Mouse (Mus musculus) erythroblast, adult 5-6 weeks (primary cell): ENCODE results near the gene Rhebl1. TPM values are rescaled to one million over a fixed set of nuclear protein-coding genes. Genes with fewer than 3 reads are reported as not detected.
"Not testable (repeated sequence)": the region's sequence is repeated elsewhere in the genome, so short reads cannot be mapped to it uniquely, and the experiment has no call there.

Experiments
- ATAC-seq: replicated peaks from 2 replicates; pipeline ENCODE4 v1.8.0; 2016; ENCODE audit warnings: moderate number of reproducible peaks, mild to moderate bottlenecking, moderate TSS enrichment, inconsistent platforms; ENCODE audit not compliant: poor library complexity, low FRiP score, severe bottlenecking
- total RNA-seq, 2 experiments: library from RNA; stranded (forward) in 1 of 2; stranded (reverse) in 1 of 2; fragments of 150-400 nt in 1 of 2; fragments of 200-764, 138-1000 nt in 1 of 2; gene quantifications; 2 replicates each; pipeline versions ENCODE4 v1.2.3 to v1.2.4; 2015 to 2017; ENCODE audit warnings: low replicate concordance in 2 of 2

The Rhebl1 gene
- total RNA-seq (2015; ENCODE audit: low replicate concordance) (2.1 TPM in 1 of 2 replicates, not detected in the other), total RNA-seq (2017; ENCODE audit: low replicate concordance) (0.98 and 1.8 TPM in 2 replicates)

DNA sequence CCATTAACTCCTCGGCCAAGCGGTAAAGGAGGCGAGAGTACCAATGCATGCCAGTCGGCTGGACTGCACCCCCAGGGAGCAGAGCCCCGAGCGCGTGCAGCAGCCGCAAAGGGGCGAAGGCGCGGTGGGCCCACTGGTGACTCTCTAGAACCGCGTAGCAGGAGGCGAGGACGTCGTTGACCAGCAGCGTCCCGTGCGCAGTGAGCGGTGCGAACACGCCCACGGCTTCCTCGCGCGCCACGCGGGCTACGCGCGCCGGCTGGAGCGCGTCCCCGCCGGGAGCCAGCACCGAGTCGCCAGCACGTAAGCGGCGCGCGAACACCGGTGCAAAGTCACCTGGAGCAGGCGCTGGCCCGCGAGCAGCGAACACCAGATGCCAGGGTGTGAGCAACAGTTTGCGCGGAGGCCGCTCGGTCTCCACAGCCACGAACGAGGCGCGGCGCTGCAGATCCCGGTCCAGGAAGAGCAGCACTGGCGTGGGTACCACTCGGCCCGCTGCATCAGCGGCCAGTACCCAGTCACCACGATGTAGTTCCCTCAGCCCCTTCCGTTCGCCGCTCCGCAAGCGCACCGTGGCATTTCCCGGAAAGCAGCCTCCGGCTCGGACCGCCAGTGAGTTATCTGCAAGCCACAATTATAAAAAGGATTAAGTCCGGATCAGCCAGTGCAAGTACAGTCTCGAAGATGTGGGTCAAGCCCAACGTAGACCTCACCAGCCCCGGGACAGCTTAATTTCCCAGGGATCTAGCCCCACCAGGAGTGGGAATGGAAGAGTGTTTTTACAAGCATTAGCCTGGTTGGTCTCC lies at the start of gene Rhebl1:
Gene Rhebl1, minus strand, starts transcription at position 601 of the 806 bp plus-strand sequence.
- ATAC-seq = no peak

DNA sequence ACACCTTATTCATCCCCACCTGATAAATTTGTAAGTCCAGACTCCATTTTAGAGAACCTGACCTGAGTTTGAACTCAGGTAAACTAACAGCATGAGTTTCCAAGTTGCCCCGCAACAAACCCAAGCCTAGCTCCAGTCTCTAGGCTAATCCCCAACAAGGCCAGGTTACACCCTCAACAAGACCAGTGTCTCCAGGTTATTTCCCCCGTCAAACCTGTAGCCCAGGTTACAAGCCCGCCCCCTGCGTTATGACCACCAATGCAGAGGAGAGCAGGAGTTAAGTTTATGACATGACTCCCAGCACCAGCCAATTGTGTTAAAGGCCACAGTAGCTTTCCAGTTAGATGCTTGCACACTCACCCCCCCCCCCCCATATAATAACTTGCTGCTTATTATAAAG lies 48.8 kb upstream of the Rhebl1 start:
- no peak for ATAC-seq

DNA sequence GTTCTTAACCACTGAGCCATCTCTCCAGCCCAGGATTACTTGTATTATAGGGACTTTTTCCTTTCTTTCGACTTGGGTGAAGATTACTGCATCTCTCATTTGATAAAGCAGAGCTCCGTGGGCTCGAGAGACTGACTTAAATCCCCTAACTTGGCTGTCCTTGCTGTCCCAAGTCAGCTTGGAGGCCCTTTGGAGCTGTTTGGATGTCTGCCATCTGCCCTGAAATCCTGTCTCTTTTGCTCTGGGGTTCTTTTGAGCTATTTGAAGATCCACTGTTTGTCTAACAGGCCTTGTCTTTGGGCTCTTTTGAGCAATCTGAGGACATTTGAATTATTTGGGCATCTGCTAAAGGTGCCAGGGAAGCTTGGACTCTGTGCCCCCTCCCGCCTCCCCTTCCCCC lies 47.7 kb upstream of the Rhebl1 start:
- no peak for ATAC-seq

DNA sequence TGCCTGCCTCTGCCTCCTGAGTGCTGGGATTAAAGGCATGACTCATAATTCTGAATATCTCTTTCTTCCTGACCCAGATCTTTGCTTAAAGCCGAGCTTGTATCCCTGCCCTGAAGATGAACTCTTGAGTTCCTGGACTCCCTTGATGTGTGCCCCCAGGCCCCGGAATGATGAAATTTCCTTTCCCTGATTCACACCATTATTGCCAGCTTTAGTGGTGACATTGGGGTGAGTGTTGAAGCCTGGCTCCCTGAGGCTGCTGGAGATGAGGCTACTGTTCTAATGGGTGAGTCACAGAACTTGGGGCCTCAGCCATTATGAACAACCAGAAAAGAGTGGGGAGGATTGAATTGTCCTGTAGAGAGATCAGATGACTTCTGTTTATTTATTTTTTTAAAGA lies 47.2 kb upstream of the Rhebl1 start:
- ATAC-seq = no peak

DNA sequence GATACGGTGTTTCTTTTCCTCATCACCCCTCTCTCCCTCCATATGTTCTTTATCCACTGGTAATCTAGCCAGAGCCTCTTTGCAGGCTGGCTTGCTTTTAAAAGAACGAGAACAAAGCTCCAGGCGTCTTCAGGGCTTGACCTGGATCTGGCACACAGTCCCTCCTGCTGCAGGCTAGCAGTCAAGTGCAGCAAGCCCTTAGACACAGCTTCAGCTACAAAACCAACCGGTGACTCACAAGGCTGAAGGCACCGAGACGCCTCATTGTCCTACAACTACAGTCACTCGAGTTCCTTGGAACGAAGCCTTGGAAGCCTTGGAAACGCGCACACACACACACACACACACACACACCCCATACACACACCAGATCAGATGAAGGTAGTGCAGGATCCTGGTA lies 46.5 kb upstream of the Rhebl1 start:
- no peak for ATAC-seq

DNA sequence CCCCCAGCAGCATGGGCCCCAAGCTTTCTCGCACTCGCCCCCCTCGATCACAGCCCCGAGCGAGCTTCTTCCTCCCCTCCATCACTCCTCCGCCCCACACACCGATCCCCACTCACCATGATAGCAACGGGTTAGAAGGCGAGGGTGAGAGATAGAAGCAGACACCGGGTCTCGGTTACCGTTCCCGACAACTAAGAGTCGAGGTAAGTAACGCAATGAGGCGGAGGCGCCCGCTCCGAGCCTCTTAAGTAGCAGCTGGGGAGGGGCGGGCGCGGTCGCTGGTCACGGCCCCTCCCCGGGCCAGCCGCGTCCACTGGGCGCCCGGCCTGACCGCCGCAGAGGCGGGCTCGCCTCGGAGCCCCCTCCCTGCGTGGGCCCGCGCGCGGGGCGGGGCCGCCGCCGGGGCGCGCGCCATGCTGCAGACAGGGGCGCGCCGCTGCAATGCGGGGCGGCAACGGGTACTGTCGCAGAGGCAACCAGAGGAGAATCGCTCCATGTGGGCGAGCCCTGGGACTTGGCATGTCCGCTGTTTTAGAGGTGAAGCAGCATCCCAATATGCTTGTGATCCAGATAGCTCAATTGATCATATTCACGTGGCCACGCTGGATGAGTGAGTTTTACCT lies 40.0 kb upstream of the Rhebl1 start, which contains the start of gene Tuba1b:
Gene Tuba1b, minus strand, starts transcription at position 349 of the 623 bp plus-strand sequence.
- ATAC-seq = peak; percentile 79

DNA sequence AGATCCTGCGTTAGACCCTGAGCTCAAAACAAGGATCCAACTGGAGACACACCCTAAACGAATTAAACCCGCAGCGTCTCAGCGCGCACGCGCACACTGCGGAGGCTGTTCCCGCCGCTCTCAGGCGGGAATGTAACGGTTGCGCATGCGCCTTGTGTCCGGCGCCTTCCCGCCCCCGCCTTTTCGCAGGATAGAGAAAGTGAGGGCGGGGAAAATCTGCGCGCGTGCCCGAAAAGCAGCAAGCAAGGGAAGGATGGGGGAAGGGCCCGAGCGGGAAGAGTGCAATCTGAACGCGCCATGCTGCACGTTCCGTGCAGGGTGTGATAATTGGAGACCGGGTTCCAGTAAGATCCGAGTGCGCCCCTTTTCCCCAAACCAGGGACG lies 39.5 kb upstream of the Rhebl1 start:
- peak; percentile 81 for ATAC-seq

DNA sequence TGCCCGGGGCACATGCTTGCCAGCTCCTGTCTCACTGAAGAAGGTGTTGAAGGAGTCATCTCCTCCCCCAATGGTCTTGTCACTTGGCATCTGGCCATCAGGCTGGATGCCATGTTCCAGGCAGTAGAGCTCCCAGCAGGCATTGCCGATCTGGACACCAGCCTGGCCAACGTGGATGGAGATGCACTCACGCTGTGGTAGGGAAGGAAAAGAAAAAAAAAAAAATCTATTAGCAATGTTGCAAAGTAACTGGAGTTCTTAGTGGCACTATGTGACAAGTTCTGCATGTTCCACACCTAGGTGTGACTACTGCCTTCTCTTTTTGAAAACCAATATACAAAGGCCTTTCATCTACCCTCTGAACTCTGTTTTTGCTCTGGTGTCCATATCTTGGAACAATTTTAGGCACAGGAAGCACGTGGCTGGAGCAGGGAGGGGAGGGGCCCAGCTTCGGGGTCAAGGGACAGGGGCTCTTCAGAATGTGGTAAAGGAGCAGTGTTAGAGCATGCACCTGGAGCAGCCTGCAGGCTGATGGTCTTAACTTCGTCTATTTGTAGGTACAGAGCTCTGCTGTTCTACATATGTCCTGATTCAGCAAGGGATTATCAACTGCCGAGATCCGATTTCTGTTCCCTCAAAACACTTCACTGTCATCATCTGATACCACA lies 38.8 kb upstream of the Rhebl1 start:
- ATAC-seq = not testable (repeated sequence)

DNA sequence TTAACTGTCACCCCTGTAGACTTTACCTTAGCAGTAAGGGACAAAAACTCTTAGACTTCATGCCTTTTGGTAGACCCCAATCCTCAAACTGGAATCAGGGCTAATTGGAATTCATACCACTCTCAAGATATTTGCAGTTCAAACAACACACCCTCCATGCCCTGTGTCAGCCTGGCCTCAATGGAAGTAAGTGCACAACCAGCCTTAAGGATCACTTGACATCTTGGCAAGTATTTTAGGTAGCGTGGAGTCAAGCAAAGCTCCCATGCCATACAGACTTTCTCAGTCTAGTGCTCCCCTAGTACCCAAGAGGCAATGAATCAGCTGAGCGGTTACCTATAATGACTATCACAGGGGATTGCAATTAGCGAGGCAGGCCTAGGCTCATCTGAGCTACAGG lies 36.7 kb upstream of the Rhebl1 start:
- ATAC-seq = no peak

DNA sequence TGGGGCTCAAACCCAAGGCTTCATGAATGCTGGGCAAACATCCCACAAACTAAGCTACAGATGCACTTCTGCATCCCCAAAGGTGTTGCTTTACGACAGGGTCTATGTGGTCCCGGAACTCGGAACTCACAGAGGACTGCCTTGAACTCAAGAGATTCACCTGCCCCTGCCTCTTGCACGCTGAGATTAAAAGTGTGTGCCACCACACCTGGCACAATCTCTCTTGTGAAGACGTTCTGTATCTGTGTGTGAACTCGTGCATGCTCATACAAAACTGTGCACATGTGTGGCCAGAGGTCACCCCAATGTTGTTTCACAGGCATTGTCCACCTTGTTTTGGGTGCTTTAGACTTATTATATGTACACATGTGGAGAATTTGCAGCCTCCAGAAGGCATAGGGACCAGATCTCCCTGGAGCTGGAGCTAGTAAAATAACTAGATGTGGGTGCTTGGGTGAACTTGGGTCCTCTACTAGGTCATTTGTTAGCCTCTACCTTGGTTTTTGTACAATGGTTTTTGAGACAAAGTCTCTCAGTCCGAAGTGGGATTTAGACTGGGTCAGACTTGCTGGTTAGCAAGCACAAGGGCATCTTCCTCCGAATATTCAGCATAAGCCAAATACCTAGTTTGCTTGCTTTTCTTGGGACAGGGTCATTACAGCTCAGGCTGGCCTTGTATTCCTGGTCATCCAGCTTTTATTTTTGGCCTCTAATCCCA lies 35.8 kb upstream of the Rhebl1 start:
- no peak for ATAC-seq

DNA sequence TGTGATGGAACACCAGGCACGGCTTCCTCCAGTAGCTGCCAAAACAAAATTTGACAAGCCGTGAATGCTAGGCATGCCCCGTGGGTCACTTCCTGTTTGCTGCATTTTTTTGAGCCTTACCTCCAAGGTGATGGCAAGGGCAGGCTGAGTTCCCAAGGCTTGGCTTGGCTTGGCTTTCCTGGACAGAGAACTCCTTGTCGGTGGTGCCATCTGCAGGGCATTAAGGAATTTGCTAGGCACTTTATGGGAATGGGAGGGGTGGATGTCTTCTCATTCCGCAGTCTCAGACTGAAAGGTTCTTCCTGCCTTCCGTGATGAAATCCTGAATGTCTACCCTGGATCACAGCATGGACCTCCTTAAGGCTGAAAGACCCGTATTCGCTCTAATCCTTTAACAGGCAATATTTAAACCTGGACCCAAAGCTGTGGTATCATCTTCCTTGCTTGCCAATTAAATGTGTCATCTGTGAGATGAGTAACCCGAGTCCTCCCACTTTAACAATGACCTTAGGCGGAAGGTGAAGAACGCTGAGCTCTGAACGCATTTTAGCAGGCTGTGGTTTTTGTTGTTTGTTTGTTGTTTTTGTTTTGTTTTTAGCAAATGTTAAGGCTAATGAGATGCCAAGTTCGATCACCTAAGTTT lies 34.4 kb upstream of the Rhebl1 start:
- ATAC-seq = no peak

DNA sequence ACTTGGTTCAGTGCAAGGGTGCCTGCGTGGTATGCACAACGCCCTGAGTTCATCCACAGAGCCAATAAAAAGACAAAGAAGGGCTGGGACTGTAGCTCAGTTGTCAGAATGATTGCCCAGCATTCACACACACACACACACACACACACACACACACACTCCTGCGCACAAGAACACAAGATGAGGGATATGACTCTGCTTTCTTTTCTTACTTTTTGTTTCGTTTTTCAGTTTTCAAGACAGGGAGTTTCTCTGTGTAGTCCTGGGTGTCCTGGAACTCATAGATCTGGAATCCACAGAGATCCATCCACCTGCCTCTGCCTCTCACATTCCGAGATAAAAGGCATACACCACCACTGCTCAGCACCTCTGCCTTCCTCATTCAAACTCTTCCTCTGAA lies 33.2 kb upstream of the Rhebl1 start:
- ATAC-seq = no peak

DNA sequence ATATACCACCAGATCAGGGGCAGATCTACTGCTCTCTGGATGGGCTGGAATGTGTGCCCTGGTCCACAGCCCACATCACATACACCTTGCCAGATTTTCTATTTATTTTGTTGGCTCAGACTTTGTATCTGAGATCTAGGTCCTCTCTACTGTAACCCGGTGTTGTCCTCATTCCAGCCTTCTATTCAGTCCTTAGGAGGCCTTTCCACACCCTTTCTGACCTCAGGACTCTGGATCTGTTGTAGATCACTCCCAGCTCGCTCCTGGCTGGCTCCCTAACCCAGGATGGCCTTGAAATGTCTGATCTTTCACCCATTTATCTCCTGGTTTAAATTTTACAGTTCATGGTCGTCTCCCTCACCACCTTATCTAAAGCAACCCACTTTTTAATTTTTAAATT lies 30.3 kb upstream of the Rhebl1 start:
- ATAC-seq = no peak

DNA sequence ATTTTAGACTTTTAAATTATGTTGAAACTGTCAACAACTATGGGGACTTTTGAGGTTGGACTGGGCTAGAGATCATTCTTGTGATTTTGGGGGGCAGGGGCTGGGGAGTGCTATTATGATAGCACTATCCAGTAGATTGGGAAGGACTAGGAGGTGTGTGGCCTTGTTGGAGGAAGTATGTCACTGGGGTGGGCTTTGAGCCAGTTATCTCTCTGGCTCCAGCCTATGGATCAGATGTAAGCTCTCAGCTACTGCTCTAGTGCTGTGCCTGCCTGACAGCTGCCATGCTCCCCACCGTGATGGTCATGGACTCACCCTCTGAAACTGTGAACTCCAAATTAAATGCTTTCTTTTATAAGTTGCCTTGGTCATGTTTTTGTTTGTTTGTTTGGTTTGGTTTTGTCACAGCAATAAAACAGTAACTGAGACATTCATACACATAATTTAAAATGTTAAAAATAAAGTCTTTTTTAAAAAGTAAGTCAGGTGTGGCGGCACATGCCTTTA lies 28.7 kb upstream of the Rhebl1 start:
- no peak for ATAC-seq

DNA sequence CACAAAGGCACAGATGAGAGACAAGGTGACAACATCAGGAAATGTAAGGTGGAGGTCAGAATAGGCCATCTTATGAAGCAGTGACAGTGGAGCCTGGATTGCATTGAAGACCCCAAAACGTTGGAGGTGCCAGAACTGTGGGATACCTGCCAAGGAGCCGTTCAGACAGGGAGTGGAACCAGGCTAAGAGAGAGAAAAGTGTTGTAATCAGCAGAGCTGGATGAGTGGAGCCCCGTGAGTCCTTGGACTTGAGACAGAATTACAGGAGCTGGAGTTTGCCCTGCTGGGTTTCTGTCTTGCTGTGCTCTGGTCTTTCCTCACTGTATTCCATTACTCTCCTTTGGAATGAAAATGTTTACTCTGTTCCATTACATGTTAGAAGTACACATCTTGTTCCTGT lies 28.2 kb upstream of the Rhebl1 start:
- no peak for ATAC-seq

DNA sequence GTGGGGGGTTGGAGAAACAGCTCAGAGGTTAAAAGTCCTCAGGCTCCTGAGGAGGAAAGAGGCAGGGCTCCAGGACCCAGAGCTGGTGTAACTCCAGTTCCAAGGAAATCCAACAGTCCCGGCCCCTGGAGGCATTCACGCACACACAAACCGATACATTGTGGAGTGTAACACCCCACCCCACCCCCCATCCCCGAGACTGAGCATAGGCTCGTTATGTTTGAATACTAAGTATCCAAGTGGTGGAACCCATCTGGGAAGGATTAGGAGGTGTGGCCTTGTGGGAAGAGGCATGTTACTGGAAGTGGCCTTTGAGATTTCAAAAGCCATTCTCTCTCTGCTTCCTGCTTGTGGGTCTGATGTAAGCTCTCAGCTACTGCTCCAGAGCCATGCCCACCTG lies 27.2 kb upstream of the Rhebl1 start:
- no peak for ATAC-seq

DNA sequence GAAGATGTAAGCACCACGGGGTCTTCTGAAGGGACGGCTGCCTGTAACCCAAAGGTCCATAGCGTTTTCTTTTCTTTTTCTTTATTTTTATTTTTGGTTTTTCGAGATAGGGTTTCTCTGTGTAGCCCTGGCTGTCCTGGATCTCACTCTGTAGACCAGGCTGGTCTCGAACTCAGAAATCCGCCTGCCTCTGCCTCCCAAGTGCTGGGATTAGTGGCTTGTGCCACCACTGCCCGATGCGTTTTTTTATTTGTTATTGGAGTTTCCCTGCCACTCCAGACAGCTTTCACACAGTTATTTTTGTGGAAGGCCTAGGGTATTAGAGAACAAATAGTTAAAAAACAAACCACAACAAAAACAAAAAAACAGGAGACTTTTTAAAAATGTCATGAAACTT lies 24.2 kb upstream of the Rhebl1 start:
- not testable (repeated sequence) for ATAC-seq

DNA sequence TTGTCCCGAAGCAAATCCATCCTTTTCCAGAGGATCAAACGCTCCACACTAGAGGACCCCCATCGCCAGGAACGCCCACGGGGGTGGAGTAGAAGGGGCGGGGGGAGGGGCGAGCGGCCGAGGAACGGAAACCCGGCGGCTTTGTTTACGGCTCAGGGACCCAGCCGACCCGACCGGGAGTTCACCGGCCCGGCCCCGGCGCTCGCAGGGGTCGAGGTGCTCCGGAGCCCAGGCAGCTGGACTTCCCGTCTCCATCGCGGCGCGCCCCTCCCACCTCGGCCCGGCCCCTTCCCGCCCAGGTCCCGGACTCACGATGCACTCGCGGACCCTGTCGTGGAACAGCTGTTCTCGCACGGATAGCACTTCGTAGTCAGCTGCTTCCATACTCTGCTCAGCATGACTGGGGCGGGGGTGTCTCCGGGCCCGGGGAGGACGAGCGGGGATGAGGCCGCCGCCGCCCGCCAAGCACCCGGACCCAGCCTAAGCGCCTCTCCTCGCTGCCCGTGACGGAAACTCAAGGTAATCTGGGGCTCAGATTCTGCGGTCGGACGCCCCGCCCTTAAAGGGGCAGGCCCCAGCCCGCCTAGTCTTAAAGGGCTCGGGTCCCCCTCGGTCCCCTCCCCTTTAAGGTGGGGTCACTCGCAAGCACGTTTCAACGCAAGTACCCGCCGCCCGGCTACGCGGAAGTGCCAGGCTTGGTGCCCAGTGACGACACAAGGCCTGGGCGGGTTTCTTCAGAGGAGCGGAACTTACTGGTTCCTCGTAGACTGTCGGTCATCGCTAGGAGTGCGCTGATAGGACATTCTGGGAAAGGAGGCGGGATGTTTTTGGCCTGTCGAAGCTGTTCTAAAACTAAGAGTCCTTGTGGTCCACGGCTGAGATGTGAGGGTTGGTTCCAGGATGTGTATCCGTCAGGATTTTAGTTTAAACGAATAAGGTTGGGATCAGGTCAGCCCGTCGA lies 23.5 kb upstream of the Rhebl1 start, which contains the start of gene Lmbr1l:
Gene Lmbr1l, minus strand, starts transcription at position 694 of the 961 bp plus-strand sequence.
- ATAC-seq = peak; percentile 98
